Mouse (Mus musculus): ENCODE measurements around the gene Sult6b1. TPM values are rescaled to one million over a fixed set of nuclear protein-coding genes. Genes with fewer than 3 reads are reported as not detected.

Gene Sult6b1
- polyA plus RNA-seq, 1 experiment from 2014 or later = 0.14 TPM

DNA sequence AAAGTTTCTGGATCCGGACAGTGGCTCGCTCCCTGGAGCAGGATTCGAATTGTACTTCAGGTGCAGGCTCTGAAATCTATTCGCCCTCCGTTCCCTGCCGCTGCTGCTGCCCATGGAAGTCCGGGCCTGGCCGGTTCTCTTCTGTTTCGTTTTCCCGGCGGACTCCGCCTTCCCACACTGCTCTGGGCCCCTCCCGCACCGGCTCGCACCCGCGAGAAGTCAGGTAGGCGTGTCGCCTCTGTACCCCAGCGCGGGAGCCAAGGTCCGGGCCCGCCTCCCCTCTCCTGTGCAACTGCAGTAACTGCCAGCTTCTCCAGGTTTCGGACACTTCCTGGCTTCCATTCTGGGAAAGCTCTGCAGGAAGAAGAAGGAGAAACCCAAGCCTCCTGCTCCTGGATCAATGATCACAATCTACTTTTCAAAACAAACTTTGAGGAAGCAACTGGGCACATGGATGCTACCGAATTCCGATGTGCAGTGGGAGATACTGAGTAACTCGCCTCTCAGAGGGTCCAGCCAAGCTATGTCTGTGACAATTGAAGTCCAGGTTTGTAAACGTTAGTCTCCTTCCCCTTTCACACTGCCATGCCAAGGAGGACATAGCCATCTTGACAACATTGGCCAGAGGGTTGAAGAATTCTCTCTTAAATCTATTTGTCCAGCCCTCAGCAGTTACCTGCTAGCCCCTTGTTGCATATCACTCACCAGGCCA, 24.2 kb downstream of the Sult6b1 start, which contains the start of gene Eif2ak2:
Gene Eif2ak2, minus strand, starts transcription at position 173 of the 712 bp plus-strand sequence.
- ATAC-seq = peak; percentile 94
- Histone ChIP-seq H3K9me3 (replicated peaks) (no peaks in the 10 kb centered on the region), H3K4me1 (peaks cover 17% of the 10 kb centered on the region; the same call in 1 of the 2 replicates), H3K36me3 (ENCODE audit: poor library complexity, severe bottlenecking) (0 out of 2 replicates have a peak, but pooled peaks cover 3% of the 10 kb centered on the region), H3K27ac (no peak within 1 kb of the TSS), H3K4me3 (peak within 1 kb of the TSS; percentile 48), H3K27me3 (no peaks in the 10 kb centered on the region), H3K9ac (peak within 1 kb of the TSS; percentile 70), H3K4me2 (peak within 1 kb of the TSS; percentile 78)
- WGBS = 2% methylated on average over 28 of the region's 28 CpGs

DNA sequence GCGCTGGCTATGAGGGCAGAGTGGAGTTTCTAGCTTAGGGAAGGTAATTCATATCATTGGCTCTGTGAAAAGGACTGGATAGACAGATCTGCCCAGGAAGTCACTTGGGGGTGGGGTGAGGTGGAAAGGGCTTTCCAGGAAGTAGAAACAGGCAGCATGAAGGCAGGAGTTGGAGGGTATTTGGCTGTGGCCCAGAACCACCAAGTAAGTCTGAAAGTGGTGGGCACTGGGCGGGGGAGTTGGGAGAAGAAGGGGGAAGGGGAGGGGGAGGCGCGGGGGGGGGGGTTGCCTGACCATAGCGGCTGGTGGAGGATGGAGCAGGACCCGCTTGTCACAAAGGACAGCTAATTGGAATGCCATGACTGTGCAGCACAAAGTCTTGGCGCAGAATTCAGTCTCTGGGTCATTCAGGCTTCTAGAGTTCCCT, 24.9 kb downstream of the Sult6b1 start:
- peaks cover 17% of the 10 kb centered on the region; the same call in 1 of the 2 replicates for H3K4me1 ChIP-seq
- no peak overlapping the region for H3K27ac ChIP-seq
- WGBS = 16% methylated on average over 5 of the region's 7 CpGs
- H3K27me3 ChIP-seq = no peaks in the 10 kb centered on the region
- peak overlapping the region; percentile 48 for H3K4me3 ChIP-seq
- H3K36me3 ChIP-seq (ENCODE audit: poor library complexity, severe bottlenecking) = 0 out of 2 replicates have a peak, but pooled peaks cover 3% of the 10 kb centered on the region
- peak overlapping the region; percentile 78 for H3K4me2 ChIP-seq
- peak; percentile 82 for ATAC-seq
- no peaks in the 10 kb centered on the region for H3K9me3 ChIP-seq (replicated peaks)
- H3K9ac ChIP-seq = peak overlapping the region; percentile 70

DNA sequence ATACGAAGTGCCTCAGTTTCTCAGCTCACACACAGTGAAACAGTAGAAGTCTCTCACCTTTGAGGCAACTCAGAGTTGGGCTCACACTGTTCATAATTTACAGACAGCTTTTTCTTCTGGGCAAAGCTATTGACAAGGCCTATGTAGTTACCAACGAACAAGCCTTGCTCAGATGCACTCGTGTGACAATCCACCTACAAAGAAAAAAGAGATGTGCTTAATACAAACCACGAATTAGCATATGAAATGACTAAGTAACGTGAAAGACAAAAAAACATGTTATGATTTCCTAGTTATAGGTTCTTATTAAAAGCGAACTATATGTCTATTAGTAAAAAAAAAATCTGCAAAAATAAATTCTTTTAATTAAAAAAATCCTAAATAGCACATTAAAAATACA, 32.9 kb downstream of the Sult6b1 start:
- H3K9me3 ChIP-seq (replicated peaks) = no peaks in the 10 kb centered on the region
- no peaks in the 10 kb centered on the region for H3K4me1 ChIP-seq
- no peak for ATAC-seq
- H3K4me2 ChIP-seq = no peak overlapping the region
- H3K36me3 ChIP-seq (ENCODE audit: poor library complexity, severe bottlenecking) = 0 out of 2 replicates have a peak, but pooled peaks cover 3% of the 10 kb centered on the region
- H3K27me3 ChIP-seq = no peaks in the 10 kb centered on the region
- H3K9ac ChIP-seq = no peak overlapping the region
- WGBS = 86% methylated on average over 6 of the region's 6 CpGs
- H3K27ac ChIP-seq = no peak overlapping the region
- H3K4me3 ChIP-seq = no peak overlapping the region

DNA sequence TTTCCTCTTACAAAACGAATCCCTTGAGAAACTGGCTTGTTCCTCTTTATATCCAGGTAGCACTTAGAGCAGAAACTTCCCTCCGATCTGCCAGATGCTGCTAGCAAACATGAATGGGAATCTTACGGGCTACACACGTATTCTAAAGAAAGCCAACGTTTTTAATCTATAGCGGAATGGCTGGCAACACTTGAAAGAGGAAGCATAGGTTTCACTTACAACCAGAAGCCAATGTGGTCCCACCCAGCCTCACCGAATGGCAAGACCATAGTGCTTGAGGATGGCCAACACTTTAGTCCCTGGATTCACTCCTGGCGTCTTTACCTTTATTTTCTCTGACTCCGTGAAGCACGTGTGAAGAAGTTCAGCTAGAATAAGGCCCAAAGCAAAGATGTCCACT, 50.5 kb downstream of the Sult6b1 start:
- WGBS = 87% methylated on average over 10 of the region's 10 CpGs
- ATAC-seq = no peak

DNA sequence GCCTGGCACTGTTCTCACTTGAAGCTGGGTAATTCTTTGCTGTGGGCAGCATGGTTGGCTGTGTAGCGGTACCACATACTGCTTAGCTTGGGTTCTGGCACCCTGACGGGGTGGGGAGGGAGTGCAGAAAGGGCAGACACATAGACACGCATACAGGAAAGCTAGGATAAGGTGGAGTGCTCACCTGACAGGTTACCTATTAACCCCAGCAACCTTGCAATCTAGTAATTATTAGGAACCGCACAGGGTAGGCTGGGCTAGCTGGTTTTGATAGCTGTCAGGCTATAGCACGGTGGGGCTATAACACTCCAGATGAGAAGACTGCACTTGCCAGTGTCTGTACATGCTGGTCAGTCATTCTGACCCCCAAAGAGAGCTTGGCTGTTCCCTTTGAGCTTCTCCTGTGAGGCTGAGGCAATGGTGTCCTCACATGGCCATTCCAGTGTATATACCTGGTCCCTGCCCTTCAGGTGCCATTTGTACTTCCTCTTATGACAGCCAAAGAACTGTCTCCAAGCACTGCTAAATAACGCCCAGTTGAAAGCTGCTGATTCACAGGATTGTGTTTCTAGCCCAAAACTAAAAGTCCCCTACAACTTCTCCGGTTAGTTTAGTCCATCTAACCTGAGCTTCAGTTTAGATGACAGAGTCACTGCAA, 64.4 kb downstream of the Sult6b1 start:
- ATAC-seq = no peak
- 92% methylated on average over 7 of the region's 7 CpGs for WGBS
- Histone ChIP-seq H3K36me3 (ENCODE audit: poor library complexity, severe bottlenecking) (peaks cover 69% of the 10 kb centered on the region), H3K27me3 (no peaks in the 10 kb centered on the region), H3K9ac (no peak overlapping the region), H3K4me2 (no peak overlapping the region), H3K4me1 (no peaks in the 10 kb centered on the region), H3K9me3 (replicated peaks) (no peaks in the 10 kb centered on the region), H3K4me3 (no peak overlapping the region), H3K27ac (no peak overlapping the region)

More for the DNA sequence above, 50.5 kb downstream of the Sult6b1 start:
- H3K27me3 ChIP-seq = no peaks in the 10 kb centered on the region
- no peak overlapping the region for H3K9ac ChIP-seq
- H3K4me3 ChIP-seq = no peak overlapping the region
- no peaks in the 10 kb centered on the region for H3K4me1 ChIP-seq
- no peak overlapping the region for H3K4me2 ChIP-seq
- H3K36me3 ChIP-seq (ENCODE audit: poor library complexity, severe bottlenecking) = 0 out of 2 replicates have a peak, but pooled peaks cover 2% of the 10 kb centered on the region
- H3K9me3 ChIP-seq (replicated peaks) = no peaks in the 10 kb centered on the region
- H3K27ac ChIP-seq = no peak overlapping the region

DNA sequence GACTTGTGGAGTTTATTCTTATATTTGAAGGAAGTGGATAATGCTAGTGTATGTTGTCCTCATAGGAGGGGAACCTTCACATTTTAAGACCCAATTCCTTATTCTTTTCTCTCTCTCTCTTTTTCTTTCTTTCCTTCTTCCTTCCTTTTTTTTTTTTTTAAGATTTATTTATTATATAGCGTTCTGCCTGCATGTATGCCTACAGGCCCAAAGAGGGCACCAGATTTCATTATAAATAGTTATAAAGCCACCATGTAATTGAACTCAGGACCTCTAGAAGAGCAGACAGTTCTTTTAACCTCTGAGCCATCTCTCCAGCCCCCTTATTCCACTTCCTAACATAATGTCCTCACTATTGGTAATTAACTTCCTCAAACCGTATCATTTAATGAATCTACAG, 70.7 kb downstream of the Sult6b1 start:
- no peaks in the 10 kb centered on the region for H3K27me3 ChIP-seq
- peak overlapping the region; percentile 88 for H3K4me3 ChIP-seq
- ATAC-seq = no peak
- H3K36me3 ChIP-seq (ENCODE audit: poor library complexity, severe bottlenecking) = peaks cover 17% of the 10 kb centered on the region
- H3K27ac ChIP-seq = peak overlapping the region; percentile 57
- peaks cover 22% of the 10 kb centered on the region for H3K4me1 ChIP-seq
- peak overlapping the region; percentile 56 for H3K9ac ChIP-seq
- H3K9me3 ChIP-seq (replicated peaks) = no peaks in the 10 kb centered on the region
- WGBS = 26% methylated on average over 2 of the region's 2 CpGs
- H3K4me2 ChIP-seq = peak overlapping the region; percentile 83

DNA sequence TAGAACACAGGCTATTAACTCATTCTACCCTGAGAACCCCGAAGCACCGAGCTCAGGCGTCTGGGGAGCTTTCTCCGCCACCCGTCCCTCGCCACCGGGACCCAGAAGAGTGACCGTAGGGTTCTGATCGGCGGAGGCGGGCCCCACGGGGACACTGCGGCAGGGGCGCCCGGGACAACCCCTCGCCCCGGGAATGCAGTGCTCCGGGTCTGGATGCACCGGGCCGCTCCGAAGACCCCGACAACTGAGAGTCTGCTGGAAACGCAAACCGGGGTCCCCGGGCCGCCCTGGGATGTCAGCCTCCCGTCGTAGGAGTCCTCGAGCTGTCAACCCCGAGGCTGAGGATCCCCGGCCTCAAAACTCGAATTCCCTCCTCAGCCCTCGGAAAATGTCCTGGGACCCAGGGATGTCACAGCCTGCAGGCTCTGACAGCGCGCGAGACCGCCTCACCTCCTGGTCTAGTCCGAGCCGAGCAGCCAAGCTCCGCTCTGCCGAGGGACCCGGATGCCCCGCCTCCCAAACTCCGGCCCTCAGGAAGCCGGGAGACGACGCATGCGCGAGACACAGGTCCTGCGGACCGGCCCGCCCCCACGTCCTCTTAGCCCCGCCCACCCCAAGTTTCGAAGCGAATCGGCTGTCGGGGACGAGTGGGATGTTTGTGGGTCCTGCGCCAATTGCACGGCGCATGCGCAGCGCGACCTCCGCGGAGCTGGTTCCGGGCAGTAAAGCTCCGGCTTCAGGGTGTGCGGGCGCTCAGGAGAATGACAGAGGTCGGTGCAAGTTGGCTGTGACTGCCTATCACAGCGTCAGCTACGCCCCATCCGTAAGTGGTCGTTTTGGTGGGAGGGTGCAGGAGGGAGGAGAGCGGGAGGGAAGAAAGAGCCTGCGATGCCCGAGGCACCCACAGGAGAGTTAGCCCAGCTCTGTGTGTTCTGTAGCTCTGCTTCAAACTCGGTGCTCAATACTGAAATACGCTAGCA, 71.6 kb downstream of the Sult6b1 start, which contains the start of the genes Heatr5b and Gpatch11:
Gene Heatr5b, minus strand, starts transcription at position 509 of the 980 bp plus-strand sequence.
Gene Gpatch11, plus strand, starts transcription at position 712 of the 980 bp plus-strand sequence.
- peaks cover 22% of the 10 kb centered on the region for H3K36me3 ChIP-seq (ENCODE audit: poor library complexity, severe bottlenecking)
- H3K9ac ChIP-seq = peak within 1 kb of the TSS; percentile 92
- H3K4me1 ChIP-seq = peaks cover 22% of the 10 kb centered on the region
- H3K4me2 ChIP-seq = peak within 1 kb of the TSS; percentile 83
- H3K4me3 ChIP-seq = peak within 1 kb of the TSS; percentile 88
- peak; percentile 98 for ATAC-seq
- under 1% methylated on average over 78 of the region's 81 CpGs for whole genome bisulfite sequencing
- H3K27me3 ChIP-seq = no peaks in the 10 kb centered on the region
- no peaks in the 10 kb centered on the region for H3K9me3 ChIP-seq (replicated peaks)
- peak within 1 kb of the TSS; percentile 68 for H3K27ac ChIP-seq

Other genes with a start within 250 kb of the Sult6b1 start
- gene Strn, start 169.8 kb downstream of the Sult6b1 start, polyA plus RNA-seq (2015; fragmentation: Nextera tagmentation; extraction: Ambion mirVana) = 4.5 and 5.8 TPM in 2 replicates
- gene Heatr5b, start 71.6 kb downstream of the Sult6b1 start, polyA plus RNA-seq (2015; fragmentation: Nextera tagmentation; extraction: Ambion mirVana) = 14.8 and 18.0 TPM in 2 replicates
- gene Gpatch11, start 71.4 kb downstream of the Sult6b1 start, polyA plus RNA-seq (2015; fragmentation: Nextera tagmentation; extraction: Ambion mirVana) = 43.4 and 54.4 TPM in 2 replicates
- gene Eif2ak2, start 24.4 kb downstream of the Sult6b1 start, polyA plus RNA-seq (2015; fragmentation: Nextera tagmentation; extraction: Ambion mirVana) = 5.2 and 5.5 TPM in 2 replicates
- 114 and 133 TPM in 2 replicates for gene Cebpzos, start 9.5 kb upstream of the Sult6b1 start, polyA plus RNA-seq (2015; fragmentation: Nextera tagmentation; extraction: Ambion mirVana)
- gene Cebpz, start 30.1 kb upstream of the Sult6b1 start, polyA plus RNA-seq (2015; fragmentation: Nextera tagmentation; extraction: Ambion mirVana) = 65.1 and 72.3 TPM in 2 replicates
- gene Ndufaf7, start 30.1 kb upstream of the Sult6b1 start, polyA plus RNA-seq (2015; fragmentation: Nextera tagmentation; extraction: Ambion mirVana) = 53.8 and 59.1 TPM in 2 replicates
- gene Prkd3, start 113.8 kb upstream of the Sult6b1 start, polyA plus RNA-seq (2015; fragmentation: Nextera tagmentation; extraction: Ambion mirVana) = 33.8 and 35.7 TPM in 2 replicates
- 8.1 and 8.8 TPM in 2 replicates for gene Qpct, start 144.9 kb upstream of the Sult6b1 start, polyA plus RNA-seq (2015; fragmentation: Nextera tagmentation; extraction: Ambion mirVana)